Mouse (Mus musculus) thymus, adult 2 months (tissue): ENCODE data around the gene Hip1.

Experiments
- CTCF ChIP-seq: fragments of 200-500 bp; IDR thresholded peaks from 2 replicates; pipeline ENCODE4 v1.5.1; 2012; ENCODE audit warnings: mild to moderate bottlenecking, control low read depth, low read length, moderate library complexity, borderline replicate concordance; ENCODE audit not compliant: control insufficient read depth, poor library complexity, insufficient read depth; ENCODE audit errors: extremely low read depth
- POLR2A ChIP-seq: fragments of 200-500 bp; IDR thresholded peaks from 2 replicates; pipeline ENCODE4 v1.6.1; 2012; ENCODE audit warnings: mild to moderate bottlenecking, low read length, control low read depth, moderate library complexity; ENCODE audit not compliant: control insufficient read depth, poor library complexity, insufficient read depth; ENCODE audit errors: extremely low read depth

GRCm38 (mm10) chr5:135537794-135538214 is 7.1 kb downstream of the Hip1 start:
- TF ChIP-seq CTCF (0 out of 2 replicates have a peak, but pooled peaks have one; percentile 23), POLR2A (no peak)
